8 mouse cellular contexts compared by ENCODE assay signal in genomic region chr6:13678349-13678748, GRCm38 (mm10). TPM values are rescaled to one million over a fixed set of nuclear protein-coding genes. Genes with fewer than 3 reads are reported as not detected.
A peak's percentile ranks its signal among the peaks of the same experiment; 100 is the strongest.
DNase-seq lines count a peak whose midpoint lies in the region; ATAC-seq and TF ChIP-seq lines count a peak whose summit lies in the region.

No protein-coding gene starts in this region.

- no peak overlapping the region; the same call in 1 of the 2 replicates for H3K9ac ChIP-seq in liver, adult 2 months (ENCODE audit: low read depth, low read length)
- peak overlapping the region; percentile 54 for H3K9ac ChIP-seq in embryonic facial prominence, embryonic 14.5 days (ENCODE audit: low read depth, low read length)
- peak overlapping the region; percentile 41 for H3K9ac ChIP-seq in intestine, embryonic 14.5 days (ENCODE audit: low read length)

- peak overlapping the region; percentile 59 for H3K4me2 ChIP-seq in embryonic facial prominence, embryonic 14.5 days (ENCODE audit: low read depth, low read length)
- H3K4me2 ChIP-seq in intestine, embryonic 14.5 days (ENCODE audit: low read length): peak overlapping the region; percentile 82
- peak overlapping the region; percentile 88 for H3K4me2 ChIP-seq in myocyte (ENCODE audit: low read depth)

- no peak for DNase-seq in liver, adult 2 months (ENCODE audit: extremely low read depth, low read depth, low spot score)
- no peak for DNase-seq in liver
- DNase-seq in embryonic facial prominence, embryonic 14.5 days (ENCODE audit: low spot score): no peak
- DNase-seq in intestine, embryonic 14.5 days (ENCODE audit: low spot score): no peak
- no peak for DNase-seq in ovary, postnatal 10 days (ENCODE audit: low spot score)
- DNase-seq in cerebellum, postnatal 4 days (ENCODE audit: low spot score in 2 of 2): no peak

- H3K27ac ChIP-seq in liver, adult 2 months (replicated peaks; ENCODE audit: insufficient read depth, low read depth, low read length): no peak overlapping the region
- no peak overlapping the region for H3K27ac ChIP-seq in embryonic facial prominence, embryonic 14.5 days (replicated peaks; ENCODE audit: low read depth, low read length)
- H3K27ac ChIP-seq in intestine, embryonic 14.5 days (ENCODE audit: low read depth): peak overlapping the region; percentile 24; the same call in 1 of the 2 replicates

- TF ChIP-seq POLR2A in liver, adult 2 months (IDR thresholded peaks at IDR 0.05; ENCODE audit: extremely low read depth, insufficient read depth, low read length): no peak
- no peak for TF ChIP-seq POLR2A in myocyte (IDR thresholded peaks at IDR 0.05; ENCODE audit: insufficient read length, low read depth)

- 19% methylated on average over 5 of the region's 5 CpGs for WGBS in liver, adult 2 months
- 10% methylated on average over 5 of the region's 5 CpGs for WGBS in embryonic facial prominence, embryonic 14.5 days
- WGBS in intestine, embryonic 14.5 days: 14% methylated on average over 5 of the region's 5 CpGs

- H3K79me2 ChIP-seq in liver, adult 2 months (ENCODE audit: control insufficient read depth, insufficient read depth, low read length): peaks cover 11% of the 10 kb centered on the region
- H3K79me2 ChIP-seq in myocyte (ENCODE audit: control insufficient read depth, insufficient read depth): peaks cover 37% of the 10 kb centered on the region

- no peak for ATAC-seq in embryonic facial prominence, embryonic 14.5 days (ENCODE audit: low read depth)
- ATAC-seq in intestine, embryonic 14.5 days (replicated peaks; ENCODE audit: low FRiP score, low TSS enrichment, low read depth): no peak
- no peak for ATAC-seq in CD4-positive, CD25-positive, alpha-beta regulatory T cell, adult 4 months

- no peaks in the 10 kb centered on the region for H3K27me3 ChIP-seq in liver, adult 2 months (ENCODE audit: control insufficient read depth, insufficient read depth, low read length)
- H3K27me3 ChIP-seq in embryonic facial prominence, embryonic 14.5 days (replicated peaks; ENCODE audit: control insufficient read depth, insufficient read depth, low read length): no peaks in the 10 kb centered on the region
- H3K27me3 ChIP-seq in intestine, embryonic 14.5 days (replicated peaks; ENCODE audit: control insufficient read depth, insufficient read depth, low read length): no peaks in the 10 kb centered on the region
- H3K27me3 ChIP-seq in myocyte (ENCODE audit: control insufficient read depth, insufficient read depth, insufficient read length): no peaks in the 10 kb centered on the region

- no peak overlapping the region for H3ac ChIP-seq in myocyte (ENCODE audit: control insufficient read depth, insufficient read length)

- H3K4me1 ChIP-seq in liver, adult 2 months (ENCODE audit: control insufficient read depth, insufficient read depth, low read length): peaks cover 2% of the 10 kb centered on the region; the same call in 1 of the 2 replicates
- peaks cover 12% of the 10 kb centered on the region; the same call in 1 of the 2 replicates for H3K4me1 ChIP-seq in embryonic facial prominence, embryonic 14.5 days (ENCODE audit: control insufficient read depth, insufficient read depth, low read length)
- H3K4me1 ChIP-seq in intestine, embryonic 14.5 days (replicated peaks; ENCODE audit: control insufficient read depth, insufficient read depth, low read length): peaks cover 16% of the 10 kb centered on the region

- H3K9me3 ChIP-seq in embryonic facial prominence, embryonic 14.5 days (ENCODE audit: control insufficient read depth, low read length): no peaks in the 10 kb centered on the region
- H3K9me3 ChIP-seq in intestine, embryonic 14.5 days (ENCODE audit: control insufficient read depth, low read length): no peaks in the 10 kb centered on the region

- no peak for TF ChIP-seq CTCF in liver, adult 2 months (IDR thresholded peaks at IDR 0.05; ENCODE audit: low read depth, low read length)

- H3K36me3 ChIP-seq in liver, adult 2 months (ENCODE audit: control insufficient read depth, insufficient read depth, low read length): 0 out of 2 replicates have a peak, but pooled peaks cover 1% of the 10 kb centered on the region
- H3K36me3 ChIP-seq in embryonic facial prominence, embryonic 14.5 days (ENCODE audit: control insufficient read depth, insufficient read depth, low read length): no peaks in the 10 kb centered on the region
- no peaks in the 10 kb centered on the region for H3K36me3 ChIP-seq in intestine, embryonic 14.5 days (ENCODE audit: control insufficient read depth, insufficient read depth, low read length)
- no peaks in the 10 kb centered on the region for H3K36me3 ChIP-seq in myocyte (ENCODE audit: control insufficient read depth, insufficient read depth)

- peak overlapping the region; percentile 67 for H3K4me3 ChIP-seq in liver, adult 2 months (ENCODE audit: insufficient read depth, low read depth, low read length)
- H3K4me3 ChIP-seq in embryonic facial prominence, embryonic 14.5 days (ENCODE audit: low read depth, low read length): peak overlapping the region; percentile 92
- peak overlapping the region; percentile 84 for H3K4me3 ChIP-seq in intestine, embryonic 14.5 days (ENCODE audit: low read depth, low read length)
- peak overlapping the region; percentile 72 for H3K4me3 ChIP-seq in myocyte

TF ChIP-seq in myocyte, 11 proteins besides CTCF, POLR2A, EP300 and RAD21:
- no peak for TF ChIP-seq CEBPB (IDR thresholded peaks at IDR 0.05; ENCODE audit: insufficient read depth, poor library complexity, severe bottlenecking)
- TF ChIP-seq REST (IDR thresholded peaks at IDR 0.05; ENCODE audit: insufficient read depth, insufficient read length): no peak
- no peak for TF ChIP-seq USF1 (IDR thresholded peaks at IDR 0.05; ENCODE audit: low read depth)
- no peak for TF ChIP-seq MYOD1 (IDR thresholded peaks at IDR 0.05; ENCODE audit: control insufficient read depth in 1 of 3, insufficient read length in 2 of 3, low read depth in 2 of 3)
- TF ChIP-seq POLR2AphosphoS2 (IDR thresholded peaks at IDR 0.05; ENCODE audit: insufficient read length, low read depth): no peak
- no peak for TF ChIP-seq MYOG (IDR thresholded peaks at IDR 0.05; ENCODE audit: control insufficient read depth in 1 of 3, insufficient read depth in 1 of 3, insufficient read length in 2 of 3, low read depth in 2 of 3)
- TF ChIP-seq SRF (IDR thresholded peaks at IDR 0.05; ENCODE audit: control insufficient read depth, insufficient read length, low read depth): no peak
- TF ChIP-seq E2F4 (IDR thresholded peaks at IDR 0.05; ENCODE audit: insufficient read depth): no peak
- TF ChIP-seq MAX (IDR thresholded peaks at IDR 0.05; ENCODE audit: low read depth): no peak
- no peak for TF ChIP-seq TCF3 (IDR thresholded peaks at IDR 0.05; ENCODE audit: insufficient read length, low read depth)
- no peak for TF ChIP-seq TCF12 (IDR thresholded peaks at IDR 0.05; ENCODE audit: insufficient read depth, poor library complexity, severe bottlenecking)

RNA-seq across cellular contexts. Expression of gene Bmt2, which starts 0.6 kb away (rescaled TPM):
- total RNA-seq in liver, adult 2 months (2014; rRNA removed): 7.4 and 9.3 TPM in 2 replicates
- polyA plus RNA-seq in liver, adult 2 months (2012; rRNA removed): 0.87 and 0.99 TPM in 2 replicates
- polyA plus RNA-seq in embryonic facial prominence, embryonic 14.5 days (2014; fragmentation: Nextera tagmentation; extraction: Ambion mirVana): 15.2 and 17.1 TPM in 2 replicates
- 18.2 and 19.6 TPM in 2 replicates for polyA plus RNA-seq in intestine, embryonic 14.5 days (2014; fragmentation: Nextera tagmentation; extraction: Ambion mirVana)
- 2.8 TPM for polyA plus RNA-seq in myocyte (2012; fragmentation: generic; extraction: Trizol)
- polyA plus RNA-seq in CD4-positive, CD25-positive, alpha-beta regulatory T cell, adult 4 months (2017; shearing (Covaris generic)): 10 to 100 TPM in 1 of 2 experiments, 1 to 10 TPM in 1; 7.6 to 10.7 TPM
